Mouse (Mus musculus) brain, embryonic 14.5 days (tissue): ENCODE measurements around the gene Ms4a13.

Source experiments
- CTCF ChIP-seq: fragments of 200-500 bp; IDR thresholded peaks from 2 replicates; pipeline ENCODE4 v1.5.1; 2012; ENCODE audit warnings: inconsistent platforms, mild to moderate bottlenecking, moderate library complexity, borderline replicate concordance; ENCODE audit not compliant: insufficient read depth, insufficient read length; ENCODE audit errors: extremely low read depth
- POLR2A ChIP-seq: fragments of 200-500 bp; IDR thresholded peaks from 2 replicates; pipeline ENCODE4 v1.6.1; 2012; ENCODE audit warnings: mild to moderate bottlenecking, inconsistent platforms, borderline replicate concordance; ENCODE audit not compliant: poor library complexity, insufficient read depth, insufficient read length, severe bottlenecking; ENCODE audit errors: extremely low read depth

- TF ChIP-seq CTCF (no peak), POLR2A (no peak)
These were observed 4.0 kb downstream of the Ms4a13 start for GRCm38 (mm10) chr19:11192552-11192951.
